ENCODE assay signal across 9 mouse cellular contexts in genomic region chr1:170521520-170522205, GRCm38 (mm10).
A peak's percentile ranks its signal among the peaks of the same experiment; 100 is the strongest.
DNase-seq lines count a peak whose midpoint lies in the region; ATAC-seq and TF ChIP-seq lines count a peak whose summit lies in the region.
"Had no signal": no experiment of that assay in that cellular context is flagged by ENCODE, and none has a peak within 500 bp of the region (broad histone marks: within the 10 kb centered on the region; RNA-seq: fewer than 3 reads in every experiment).

No protein-coding gene starts in this region.

- peak; percentile 14 for DNase-seq in WW6 (ENCODE audit: low read depth, low spot score)
- DNase-seq in cerebellum, adult 2 months, result peak; percentile 44 to 69
- DNase-seq in heart, adult 8-10 months (ENCODE audit: low spot score), result peak; percentile 49
- no peak for DNase-seq in urinary bladder, postnatal 10 days (ENCODE audit: low spot score)
- DNase-seq in thymus, postnatal 0 days (ENCODE audit: low spot score), result no peak

- peaks cover 6% of the 10 kb centered on the region for H3K4me1 ChIP-seq in cerebellum, adult 2 months (ENCODE audit: control insufficient read depth, insufficient read depth, low read length)
- H3K4me1 ChIP-seq in kidney, embryonic 15.5 days, result peaks cover 39% of the 10 kb centered on the region
- H3K4me1 ChIP-seq in neural tube, embryonic 15.5 days, result peaks cover 8% of the 10 kb centered on the region

- H3K9ac ChIP-seq in kidney, embryonic 15.5 days, result no peak overlapping the region
- no peak overlapping the region for H3K9ac ChIP-seq in neural tube, embryonic 15.5 days (replicated peaks)

- TF ChIP-seq POLR2A in cerebellum, adult 2 months (IDR thresholded peaks at IDR 0.05; ENCODE audit: borderline replicate concordance, insufficient read depth, low read length), result no peak

- H3K27ac ChIP-seq in cerebellum, adult 2 months (ENCODE audit: insufficient read depth, low read length), result no peak overlapping the region
- peak overlapping the region; percentile 84 for H3K27ac ChIP-seq in kidney, embryonic 15.5 days
- H3K27ac ChIP-seq in neural tube, embryonic 15.5 days (replicated peaks), result no peak overlapping the region
- H3K27ac ChIP-seq: macrophage had no signal

- no peak for TF ChIP-seq CTCF in cerebellum, adult 2 months (IDR thresholded peaks at IDR 0.05; ENCODE audit: borderline replicate concordance, insufficient read depth, low read depth, low read length)

- no peaks in the 10 kb centered on the region for H3K27me3 ChIP-seq in cerebellum, adult 2 months (ENCODE audit: control insufficient read depth, insufficient read depth, low read length)
- H3K27me3 ChIP-seq in kidney, embryonic 15.5 days, result no peaks in the 10 kb centered on the region
- no peaks in the 10 kb centered on the region for H3K27me3 ChIP-seq in neural tube, embryonic 15.5 days (replicated peaks)

- ATAC-seq in kidney, embryonic 15.5 days (replicated peaks; ENCODE audit: low FRiP score), result peak; percentile 93
- peak; percentile 45; the same call in 1 of the 2 replicates for ATAC-seq in neural tube, embryonic 15.5 days (ENCODE audit: low FRiP score)
- no peak for ATAC-seq in megakaryocyte progenitor cell, adult 5-6 weeks (replicated peaks; ENCODE audit: poor library complexity)

- no peaks in the 10 kb centered on the region for H3K36me3 ChIP-seq in kidney, embryonic 15.5 days
- H3K36me3 ChIP-seq in neural tube, embryonic 15.5 days, result no peaks in the 10 kb centered on the region

- no peak overlapping the region for H3K4me3 ChIP-seq in cerebellum, adult 2 months (replicated peaks; ENCODE audit: insufficient read depth, low read depth, low read length)
- no peak overlapping the region for H3K4me3 ChIP-seq in kidney, embryonic 15.5 days (replicated peaks)
- H3K4me3 ChIP-seq in neural tube, embryonic 15.5 days (replicated peaks), result no peak overlapping the region

- no peak overlapping the region for H3K4me2 ChIP-seq in kidney, embryonic 15.5 days
- no peak overlapping the region for H3K4me2 ChIP-seq in neural tube, embryonic 15.5 days

- WGBS in cerebellum, adult 2 months, result 35% methylated on average over 6 of the region's 6 CpGs
- 39% methylated on average over 6 of the region's 6 CpGs for WGBS in kidney, embryonic 15.5 days
- 40% methylated on average over 6 of the region's 6 CpGs for WGBS in neural tube, embryonic 15.5 days

- no peaks in the 10 kb centered on the region for H3K9me3 ChIP-seq in kidney, embryonic 15.5 days (replicated peaks)
- H3K9me3 ChIP-seq in neural tube, embryonic 15.5 days (replicated peaks), result no peaks in the 10 kb centered on the region

Comparison
In these comparisons a context has a peak if more than half of its experiments do, and no peak if none do; other contexts are left out.
1. DNase-seq: peak in WW6 (single experiment), cerebellum, adult 2 months (2 of 2) and heart, adult 8-10 months (single experiment); none in urinary bladder, postnatal 10 days (single experiment) and thymus, postnatal 0 days (single experiment).